15 mouse cellular contexts compared by ENCODE assay signal in genomic region chr9:60504378-60505285, GRCm38 (mm10). TPM values are rescaled to one million over a fixed set of nuclear protein-coding genes. Genes with fewer than 3 reads are reported as not detected.
DNase-seq lines count a peak whose midpoint lies in the region; ATAC-seq and TF ChIP-seq lines count a peak whose summit lies in the region.
"Had no signal": no experiment of that assay in that cellular context is flagged by ENCODE, and none has a peak within 500 bp of the region (broad histone marks: within the 10 kb centered on the region; RNA-seq: fewer than 3 reads in every experiment).

No protein-coding gene starts in this region.

- H3K4me3 ChIP-seq in heart, embryonic 12.5 days: no peak overlapping the region
- H3K4me3 ChIP-seq in heart, postnatal 0 days (ENCODE audit: low read depth, low read length): no peak overlapping the region
- H3K4me3 ChIP-seq: erythroblast, embryonic 14.5 days; layer of hippocampus, adult 2 months; liver, embryonic 13.5 days; midbrain, embryonic 15.5 days had no signal

- H3K4me1 ChIP-seq in heart, embryonic 12.5 days (replicated peaks): peaks cover 30% of the 10 kb centered on the region
- peaks cover 10% of the 10 kb centered on the region; the same call in 1 of the 2 replicates for H3K4me1 ChIP-seq in heart, postnatal 0 days (ENCODE audit: control insufficient read depth, insufficient read depth)

- TF ChIP-seq CTCF in heart, postnatal 0 days (IDR thresholded peaks at IDR 0.05; ENCODE audit: low read depth): no peak

- ATAC-seq in heart, embryonic 12.5 days (ENCODE audit: insufficient number of reproducible peaks, low FRiP score): no peak
- peak; percentile 81 for ATAC-seq in heart, postnatal 0 days (ENCODE audit: insufficient read depth, low read depth)
- ATAC-seq: activated CD4-positive, CD25-positive, alpha-beta regulatory T cell, adult 4 months; hindbrain, embryonic 16.5 days; midbrain, embryonic 15.5 days had no signal

- H3K27me3 ChIP-seq in heart, embryonic 12.5 days (replicated peaks): no peaks in the 10 kb centered on the region
- H3K27me3 ChIP-seq in heart, postnatal 0 days (ENCODE audit: control insufficient read depth, insufficient read depth, low read length): no peaks in the 10 kb centered on the region
- H3K27me3 ChIP-seq: liver, embryonic 13.5 days had no signal

- H3K4me2 ChIP-seq in heart, embryonic 12.5 days: no peak overlapping the region
- no peak overlapping the region for H3K4me2 ChIP-seq in heart, postnatal 0 days (ENCODE audit: low read depth, low read length)
- H3K4me2 ChIP-seq: liver, embryonic 13.5 days; midbrain, embryonic 15.5 days had no signal

- no peaks in the 10 kb centered on the region for H3K36me3 ChIP-seq in heart, embryonic 12.5 days
- no peaks in the 10 kb centered on the region for H3K36me3 ChIP-seq in heart, postnatal 0 days (replicated peaks; ENCODE audit: control insufficient read depth, insufficient read depth, low read length)
- H3K36me3 ChIP-seq: liver, embryonic 13.5 days; midbrain, embryonic 15.5 days had no signal

- WGBS in heart, embryonic 12.5 days: 47% methylated on average over 14 of the region's 14 CpGs
- 33% methylated on average over 14 of the region's 14 CpGs for WGBS in heart, postnatal 0 days

- DNase-seq in heart, postnatal 25 days (ENCODE audit: low spot score): no peak
- peak; percentile 71 for DNase-seq in 3T3-L1 (ENCODE audit: low read depth, low spot score)
- DNase-seq in adrenal gland, postnatal 10 days: peak; percentile 47
- DNase-seq in heart, postnatal 0 days (ENCODE audit: low spot score): peak; percentile 68
- DNase-seq in thymus, adult 18-20 months: no peak
- no peak for DNase-seq in cerebellum, postnatal 36 days
- DNase-seq: cerebellum, adult 8-10 months; liver, embryonic 13.5 days; right cerebral cortex, postnatal 14 days had no signal

- no peak overlapping the region for H3K9ac ChIP-seq in heart, embryonic 12.5 days
- H3K9ac ChIP-seq in heart, postnatal 0 days (replicated peaks; ENCODE audit: low read depth, low read length): no peak overlapping the region
- H3K9ac ChIP-seq: liver, embryonic 13.5 days; midbrain, embryonic 15.5 days had no signal

- peak overlapping the region; percentile 37; the same call in 1 of the 2 replicates for H3K27ac ChIP-seq in heart, embryonic 12.5 days (ENCODE audit: poor library complexity, severe bottlenecking)
- H3K27ac ChIP-seq in heart, postnatal 0 days (ENCODE audit: low read depth): peak overlapping the region; percentile 73
- H3K27ac ChIP-seq: layer of hippocampus, adult 2 months; liver, embryonic 13.5 days; midbrain, embryonic 15.5 days had no signal

- intact Hi-C loops in heart, postnatal 25 days (cut with DNase I): no loop called here

- H3K9me3 ChIP-seq in heart, embryonic 12.5 days (replicated peaks): no peaks in the 10 kb centered on the region
- H3K9me3 ChIP-seq in heart, postnatal 0 days (replicated peaks; ENCODE audit: control insufficient read depth, low read length): no peaks in the 10 kb centered on the region
- H3K9me3 ChIP-seq: liver, embryonic 13.5 days; midbrain, embryonic 15.5 days had no signal

- no peak for TF ChIP-seq EP300 in heart, postnatal 0 days (IDR thresholded peaks at IDR 0.05; ENCODE audit: low read depth)

RNA-seq across cellular contexts. Expression of gene Thsd4, which starts 17.2 kb away (rescaled TPM):
- 12.4 and 14.0 TPM in 2 replicates for polyA plus RNA-seq in heart, embryonic 12.5 days (2016; fragmentation: Nextera tagmentation; extraction: Ambion mirVana)
- total RNA-seq in heart, postnatal 25 days (2021): 1 to 10 TPM; 6.2 to 6.4 TPM
- 10 to 100 TPM; 10.1 to 10.6 TPM for total RNA-seq in adrenal gland, postnatal 10 days (2021)
- 37.5 and 45.0 TPM in 2 replicates for total RNA-seq in heart, postnatal 0 days (2014; rRNA removed; ENCODE audit: low replicate concordance)
- polyA plus RNA-seq in heart, postnatal 0 days (2015; fragmentation: Nextera tagmentation; extraction: Ambion mirVana): 4.8 and 4.9 TPM in 2 replicates
- polyA plus RNA-seq: activated CD4-positive, CD25-positive, alpha-beta regulatory T cell, adult 4 months had no signal

Comparison
In these comparisons a context has a peak if more than half of its experiments do, and no peak if none do; other contexts are left out.
1. DNase-seq: peak in 3T3-L1 (single experiment), adrenal gland, postnatal 10 days (single experiment) and heart, postnatal 0 days (single experiment); none in heart, postnatal 25 days (single experiment), thymus, adult 18-20 months (0 of 2) and cerebellum, postnatal 36 days (0 of 2).